Mouse (Mus musculus) cortical plate, adult 2 months (tissue): Measurements from ENCODE around the gene Arhgap15.

Experiments
- CTCF ChIP-seq: fragments of 200-500 bp; IDR thresholded peaks from 2 replicates; pipeline ENCODE4 v1.5.1; 2011; ENCODE audit warnings: mild to moderate bottlenecking, control low read depth, low read length; ENCODE audit not compliant: insufficient read depth; ENCODE audit errors: extremely low read depth
- POLR2A ChIP-seq: fragments of 200-500 bp; IDR thresholded peaks from 2 replicates; pipeline ENCODE4 v1.6.1; 2011; ENCODE audit warnings: mild to moderate bottlenecking, low read length, control low read depth; ENCODE audit not compliant: insufficient read depth; ENCODE audit errors: extremely low read depth

- TF ChIP-seq CTCF (no peak), POLR2A (no peak)
These were observed 183.1 kb downstream of the Arhgap15 start for GRCm38 (mm10) chr2:43931687-43932086.
